Mouse (Mus musculus) CH12.LX (cell line): Measurements from ENCODE around the gene Srgn. TPM values are rescaled to one million over a fixed set of nuclear protein-coding genes. Genes with fewer than 3 reads are reported as not detected.
A peak's percentile ranks its signal among the peaks of the same experiment; 100 is the strongest.

Experiments used
- DNase-seq: peaks from one replicate; pipeline ENCODE4 v3.0.0-alpha.2; 2013; ENCODE audit errors: extremely low read depth
- H3K27ac ChIP-seq: 2 replicates; pipeline ENCODE4 v1.5.1; 2012; ENCODE audit warnings: low read depth, mild to moderate bottlenecking, control low read depth, moderate library complexity; ENCODE audit not compliant: insufficient read depth
- H3K27me3 ChIP-seq: replicated peaks from 2 replicates; pipeline ENCODE3; 2012; ENCODE audit warnings: inconsistent platforms
- H3K36me3 ChIP-seq, 2 experiments: replicated peaks in 1 of 2; 2 replicates each; pipeline versions ENCODE3 to v1.6.1; 2012; ENCODE audit warnings: inconsistent platforms in 1 of 2, low read length in 1 of 2, mild to moderate bottlenecking in 1 of 2, mixed read lengths in 1 of 2, moderate library complexity in 1 of 2; ENCODE audit not compliant: control insufficient read depth in 1 of 2, insufficient read depth in 1 of 2
- H3K4me1 ChIP-seq, 2 experiments: 2 replicates each; pipeline ENCODE4 v1.6.1; 2012; ENCODE audit warnings: inconsistent platforms in 1 of 2, moderate library complexity in 1 of 2; ENCODE audit not compliant: insufficient read depth in 2 of 2, control insufficient read depth in 1 of 2
- H3K4me2 ChIP-seq: 2 replicates; pipeline ENCODE4 v1.6.1; 2012; ENCODE audit warnings: low read depth, mild to moderate bottlenecking, control low read depth; ENCODE audit not compliant: poor library complexity, insufficient read depth, severe bottlenecking
- H3K4me3 ChIP-seq, 3 experiments: fragments of 150-350 bp in 1 of 3; sonication (generic) in 1 of 3; replicated peaks in 1 of 3; 2 replicates each; pipeline versions ENCODE3 to v1.5.1; 2011 to 2012; ENCODE audit warnings: low read depth in 2 of 3, low read length in 2 of 3, mild to moderate bottlenecking in 2 of 3, moderate library complexity in 2 of 3, control low read depth in 1 of 3, improper control_type of control experiment in 1 of 3, inconsistent platforms in 1 of 3, mixed read lengths in 1 of 3; ENCODE audit not compliant: poor library complexity in 1 of 3
- H3K79me2 ChIP-seq: replicated peaks from 2 replicates; pipeline ENCODE4 v1.6.1; 2012; ENCODE audit warnings: mild to moderate bottlenecking, moderate library complexity; ENCODE audit not compliant: control insufficient read depth, poor library complexity, insufficient read depth, severe bottlenecking; ENCODE audit errors: extremely low read depth
- H3K9ac ChIP-seq: 2 replicates; pipeline ENCODE4 v1.6.1; 2012; ENCODE audit warnings: low read depth, mild to moderate bottlenecking, control low read depth, moderate library complexity; ENCODE audit not compliant: insufficient read depth
- H3K9me3 ChIP-seq: replicated peaks from 2 replicates; pipeline ENCODE3; 2012; ENCODE audit warnings: low read length, inconsistent platforms, mixed read lengths
- BHLHE40 ChIP-seq: IDR thresholded peaks from 2 replicates; pipeline ENCODE4 v1.6.1; 2011; ENCODE audit warnings: mild to moderate bottlenecking, low read depth, low read length, improper control_type of control experiment
- CTCF ChIP-seq, 2 experiments: IDR thresholded peaks in 1 of 2; conservative IDR thresholded peaks in 1 of 2; 2 replicates each; pipeline ENCODE4 v1.5.1; 2011 to 2012; ENCODE audit warnings: low read depth in 2 of 2, low read length in 2 of 2, improper control_type of control experiment in 1 of 2, inconsistent platforms in 1 of 2, mild to moderate bottlenecking in 1 of 2, moderate library complexity in 1 of 2
- E2F4 ChIP-seq: IDR thresholded peaks from 2 replicates; pipeline ENCODE4 v1.6.1; 2011; ENCODE audit warnings: low read depth, low read length, improper control_type of control experiment; ENCODE audit not compliant: insufficient replicate concordance
- EP300 ChIP-seq: IDR thresholded peaks from 2 replicates; pipeline ENCODE4 v1.6.1; 2011; ENCODE audit warnings: low read length, improper control_type of control experiment
- GABPA ChIP-seq: IDR thresholded peaks from 2 replicates; pipeline ENCODE4 v1.6.1; 2012; ENCODE audit warnings: low read depth, low read length, improper control_type of control experiment, inconsistent platforms; ENCODE audit not compliant: insufficient replicate concordance
- IRF4 ChIP-seq: IDR thresholded peaks from 2 replicates; pipeline ENCODE4 v1.6.1; 2014; ENCODE audit warnings: low read depth, mild to moderate bottlenecking, inconsistent platforms, low read length, improper control_type of control experiment
- JUND ChIP-seq: conservative IDR thresholded peaks from 2 replicates; pipeline ENCODE4 v1.6.1; 2011; ENCODE audit warnings: low read depth, low read length, improper control_type of control experiment
- KAT2A ChIP-seq: IDR thresholded peaks from 2 replicates; pipeline ENCODE4 v1.6.1; 2012; ENCODE audit warnings: low read length, improper control_type of control experiment, inconsistent platforms; ENCODE audit not compliant: insufficient replicate concordance
- MAX ChIP-seq: IDR thresholded peaks from 2 replicates; pipeline ENCODE4 v1.6.1; 2011; ENCODE audit warnings: low read length, improper control_type of control experiment
- MAZ ChIP-seq: IDR thresholded peaks from 2 replicates; pipeline ENCODE4 v1.6.1; 2012; ENCODE audit warnings: low read depth, mild to moderate bottlenecking, inconsistent platforms, low read length, improper control_type of control experiment, moderate library complexity
- MEF2A ChIP-seq: IDR thresholded peaks from 2 replicates; pipeline ENCODE4 v1.6.1; 2014; ENCODE audit warnings: low read depth, mild to moderate bottlenecking, inconsistent platforms, low read length, improper control_type of control experiment, borderline replicate concordance
- MYC ChIP-seq: IDR thresholded peaks from 2 replicates; pipeline ENCODE4 v1.6.1; 2011; ENCODE audit warnings: low read depth, mild to moderate bottlenecking, improper control_type of control experiment, low read length
- NELFE ChIP-seq: IDR thresholded peaks from 2 replicates; pipeline ENCODE4 v1.6.1; 2011; ENCODE audit warnings: low read depth, low read length, improper control_type of control experiment
- NRF1 ChIP-seq: IDR thresholded peaks from 2 replicates; pipeline ENCODE4 v1.6.1; 2014; ENCODE audit warnings: low read depth, mild to moderate bottlenecking, inconsistent platforms, low read length, improper control_type of control experiment, moderate library complexity
- PAX5 ChIP-seq: IDR thresholded peaks from 2 replicates; pipeline ENCODE4 v1.6.1; 2012; ENCODE audit warnings: low read length, inconsistent platforms, mixed read lengths
- RAD21 ChIP-seq: IDR thresholded peaks from 2 replicates; pipeline ENCODE4 v1.6.1; 2011; ENCODE audit warnings: low read depth, mild to moderate bottlenecking, low read length, improper control_type of control experiment, moderate library complexity
- RCOR1 ChIP-seq: conservative IDR thresholded peaks from 2 replicates; pipeline ENCODE4 v1.6.1; 2012; ENCODE audit warnings: low read depth, mild to moderate bottlenecking, inconsistent platforms, low read length, improper control_type of control experiment
- SMC3 ChIP-seq: IDR thresholded peaks from 2 replicates; pipeline ENCODE4 v1.6.1; 2011; ENCODE audit warnings: low read depth, low read length, improper control_type of control experiment
- TCF12 ChIP-seq: IDR thresholded peaks from 2 replicates; pipeline ENCODE4 v1.6.1; 2014; ENCODE audit warnings: low read depth, mild to moderate bottlenecking, inconsistent platforms, low read length, improper control_type of control experiment
- USF1 ChIP-seq: IDR thresholded peaks from 2 replicates; pipeline ENCODE4 v1.6.1; 2014; ENCODE audit warnings: low read depth, mild to moderate bottlenecking, inconsistent platforms, low read length, improper control_type of control experiment
- ZC3H11A ChIP-seq: IDR thresholded peaks from 2 replicates; pipeline ENCODE4 v1.6.1; 2012; ENCODE audit warnings: low read depth, mild to moderate bottlenecking, inconsistent platforms, low read length, improper control_type of control experiment
- dilution Hi-C: fragments of 300-500 bp; cut with MboI; formaldehyde crosslinking; loops from 2 replicates; pipeline ENCODE4 v1.14.3; 2020; ENCODE audit warnings: low sequenced_read_pairs; ENCODE audit not compliant: extremely low pct_unique_long_range_greater_than_20kb, extremely low pct_ligation_motif_present
- in situ Hi-C: fragments of 300-500 bp; cut with MboI; formaldehyde crosslinking; loops from 3 replicates; pipeline ENCODE4 v1.14.3; 2019; ENCODE audit warnings: low sequenced_read_pairs, low pct_ligation_motif_present, low pct_unique_long_range_greater_than_20kb, mixed read lengths
- polyA plus RNA-seq: library from polyadenylated mRNA; unstranded; fragments of >175 nt; gene quantifications from 2 replicates; pipeline ENCODE4 v1.2.1, GENCODE M21; 2012; ENCODE audit warnings: low read depth; ENCODE audit not compliant: insufficient read length
- total RNA-seq, 2 experiments: library from RNA; depleted of rRNA; stranded (reverse); fragments of 300-350 nt in 1 of 2; fragments of >200 nt in 1 of 2; gene quantifications; 2 replicates each; pipeline ENCODE4 v1.2.3; 2012 to 2014

The Srgn gene
- total and polyA plus RNA-seq, 3 experiments, result 189 to 519 (median 516) TPM

DNA sequence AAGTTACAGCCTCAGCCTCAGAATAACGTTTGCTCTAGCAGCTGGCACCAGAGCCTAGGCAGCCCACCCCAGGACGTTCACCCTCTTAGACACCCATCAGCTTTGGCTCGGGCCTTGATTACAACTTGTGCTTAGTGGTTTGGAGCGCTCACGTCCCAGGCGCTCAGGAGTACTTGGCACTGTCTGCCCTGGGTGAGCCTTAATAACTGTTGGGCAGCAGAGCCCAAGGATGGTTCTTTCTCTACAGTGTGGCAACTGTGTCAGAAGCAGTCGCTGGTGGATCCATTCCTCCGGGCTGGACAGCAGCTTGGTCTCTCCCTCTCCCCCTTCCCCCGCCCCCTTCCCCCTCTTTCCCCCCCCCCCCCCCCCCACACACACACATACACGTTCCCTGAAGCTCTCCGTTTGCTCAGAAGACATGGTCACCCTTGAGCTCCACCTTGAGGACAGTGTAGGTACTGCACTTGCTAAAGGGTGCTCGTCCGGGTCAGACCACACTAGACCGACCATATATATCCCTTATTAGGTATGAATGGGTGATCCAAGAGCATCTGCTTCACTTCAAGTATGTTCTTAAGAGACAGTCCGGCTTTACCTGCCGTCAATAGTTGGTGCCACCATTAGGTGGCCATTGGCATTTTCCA, 22.4 kb upstream of the Srgn start:
- peak; percentile 88 for DNase-seq
- Histone ChIP-seq H3K27ac (no peak overlapping the region), H3K79me2 (no peaks in the 10 kb centered on the region), H3K36me3 (no peaks in the 10 kb centered on the region), H3K27me3 (no peaks in the 10 kb centered on the region), H3K9me3 (no peaks in the 10 kb centered on the region), H3K9ac (0 out of 2 replicates have a peak overlapping the region, but pooled peaks have one; percentile 21), H3K4me1 (peaks cover 6 to 29% of the 10 kb centered on the region in 2 experiments), H3K4me3 (no peak overlapping the region), H3K4me2 (peak overlapping the region; percentile 38)
- in situ Hi-C loops, result no loop called here
- dilution Hi-C loops, result no loop called here
- TF ChIP-seq BHLHE40, result peak; percentile 29; the same call in 1 of the 2 replicates
- no peak for TF ChIP-seq IRF4
- TF ChIP-seq NRF1, result no peak
- no peak for TF ChIP-seq MAX
- 0 out of 2 replicates have a peak, but pooled peaks have one; percentile 20 for TF ChIP-seq MAZ
- TF ChIP-seq JUND, result no peak
- TF ChIP-seq E2F4, result no peak
- no peak for TF ChIP-seq MEF2A
- peak; percentile 80 for TF ChIP-seq SMC3
- TF ChIP-seq TCF12, result no peak
- TF ChIP-seq RAD21, result peak; percentile 66
- peak; percentile 79 to 95 for TF ChIP-seq CTCF (conservative IDR thresholded peaks at IDR 0.05 in 1 of 2, IDR thresholded peaks at IDR 0.05 in 1 of 2; ENCODE audit: low read depth in 2 of 2, low read length in 2 of 2)
- TF ChIP-seq USF1, result no peak
- no peak for TF ChIP-seq GABPA
- TF ChIP-seq KAT2A, result no peak
- TF ChIP-seq NELFE, result no peak
- no peak for TF ChIP-seq RCOR1

DNA sequence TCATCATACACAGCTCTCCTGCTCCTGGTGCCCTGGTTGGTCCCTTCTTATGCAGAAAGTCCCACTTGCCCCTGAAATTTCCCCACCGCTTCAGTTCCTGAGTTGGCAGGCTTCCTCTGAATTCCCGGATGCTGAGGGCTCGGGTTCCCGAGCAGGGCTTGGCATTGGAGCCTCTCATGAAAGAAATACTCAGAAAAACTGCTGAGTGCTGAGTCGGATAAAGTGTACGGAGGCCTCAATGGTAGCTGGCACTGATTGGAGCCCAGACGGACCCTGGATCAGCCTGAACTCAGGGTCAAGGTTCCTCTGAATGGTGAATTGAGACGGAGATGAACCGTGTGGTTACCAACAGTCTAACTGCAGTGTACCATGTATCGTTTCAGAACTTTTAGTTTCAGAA, 19.2 kb upstream of the Srgn start:
- H3K4me2 ChIP-seq, result no peak overlapping the region
- no peak overlapping the region for H3K4me3 ChIP-seq
- peaks cover 7 to 50% of the 10 kb centered on the region in 2 experiments for H3K4me1 ChIP-seq
- H3K36me3 ChIP-seq, result no peaks in the 10 kb centered on the region
- H3K27me3 ChIP-seq, result no peaks in the 10 kb centered on the region
- no peaks in the 10 kb centered on the region for H3K9me3 ChIP-seq
- in situ Hi-C loops (no loop called here), dilution Hi-C loops (no loop called here)
- no peak for DNase-seq
- no peak for TF ChIP-seq MAX
- TF ChIP-seq MEF2A, result no peak
- no peak for TF ChIP-seq MYC
- no peak for TF ChIP-seq RCOR1
- no peak for TF ChIP-seq EP300
- no peak for TF ChIP-seq PAX5
- TF ChIP-seq ZC3H11A, result no peak
- no peak overlapping the region for H3K9ac ChIP-seq
- H3K27ac ChIP-seq, result no peak overlapping the region
- no peaks in the 10 kb centered on the region for H3K79me2 ChIP-seq
